Mouse (Mus musculus) kidney, postnatal 0 days (tissue): ENCODE results near the gene Zfp933. TPM values are rescaled to one million over a fixed set of nuclear protein-coding genes. Genes with fewer than 3 reads are reported as not detected.
"Not testable (repeated sequence)": the region's sequence is repeated elsewhere in the genome, so short reads cannot be mapped to it uniquely, and the experiment has no call there.

Experiments used
- ATAC-seq: fragments of 200-750 bp; cut with Nextera tagmentation; replicated peaks from 2 replicates; pipeline ENCODE4 v1.8.0; 2017; ENCODE audit warnings: low read depth, moderate number of reproducible peaks, moderate TSS enrichment, moderate library complexity; ENCODE audit not compliant: low FRiP score
- DNase-seq: peaks from one replicate; pipeline ENCODE4 v3.0.0-alpha.2; 2016; ENCODE audit warnings: low spot score
- H3K27ac ChIP-seq: fragments of 300-500 bp; sonication (generic); 2 replicates; pipeline ENCODE4 v1.5.1; 2014; ENCODE audit warnings: mild to moderate bottlenecking
- H3K27me3 ChIP-seq: fragments of 300-500 bp; sonication (generic); 2 replicates; pipeline ENCODE4 v1.6.1; 2014; ENCODE audit warnings: low read length, mixed read lengths; ENCODE audit not compliant: insufficient read depth
- H3K36me3 ChIP-seq: fragments of 300-500 bp; sonication (generic); 2 replicates; pipeline ENCODE4 v1.6.1; 2014; ENCODE audit warnings: low read length, mixed read lengths; ENCODE audit not compliant: insufficient read depth
- H3K4me1 ChIP-seq: fragments of 300-500 bp; sonication (generic); replicated peaks from 2 replicates; pipeline ENCODE4 v1.6.1; 2014; ENCODE audit warnings: antibody characterized with exemption, low read length, mixed read lengths; ENCODE audit not compliant: insufficient read depth
- H3K4me2 ChIP-seq: fragments of 300-500 bp; sonication (generic); 2 replicates; pipeline ENCODE4 v1.6.1; 2014; ENCODE audit warnings: mild to moderate bottlenecking, low read length, moderate library complexity, mixed read lengths
- H3K4me3 ChIP-seq: fragments of 300-500 bp; sonication (generic); replicated peaks from 2 replicates; pipeline ENCODE4 v1.5.1; 2014; ENCODE audit warnings: low read depth, low read length
- H3K9ac ChIP-seq: fragments of 300-500 bp; sonication (generic); 2 replicates; pipeline ENCODE4 v1.6.1; 2014; ENCODE audit warnings: low read depth, low read length
- H3K9me3 ChIP-seq: fragments of 300-500 bp; sonication (generic); replicated peaks from 2 replicates; pipeline ENCODE4 v1.6.1; 2016; ENCODE audit warnings: low read length, inconsistent platforms, mixed read lengths
- CTCF ChIP-seq: IDR thresholded peaks from 2 replicates; pipeline ENCODE4 v1.5.1; 2016; ENCODE audit warnings: antibody characterized with exemption, low read depth, mild to moderate bottlenecking, moderate library complexity
- WGBS: fragments of 180-500 bp; shearing (Covaris S2); extraction: QIAGEN DNeasy Blood & Tissue Kit; methylation state at CpG from one replicate; pipeline ENCODE4 v1.1.7; 2014; 5-methylcytosine and 5-hydroxymethylcytosine counted together
- polyA plus RNA-seq: library from polyadenylated mRNA; unstranded; fragments of >200 nt; fragmentation: Nextera tagmentation; extraction: Ambion mirVana; gene quantifications from 2 replicates; pipeline ENCODE4 v1.2.1, GENCODE M21; 2015

Zfp933 gene
- polyA plus RNA-seq, 1 experiment from 2014 or later: 4.7 TPM

GRCm38 (mm10) chr4:147878537-147878936 is 30.4 kb upstream of the Zfp933 start:
- no peaks in the 10 kb centered on the region for H3K9me3 ChIP-seq
- no peak for TF ChIP-seq CTCF
- DNase-seq (no peak), ATAC-seq (no peak; the same call in 1 of the 2 replicates)
- 95% methylated on average over 9 of the region's 9 CpGs for WGBS
- H3K4me1 ChIP-seq: no peaks in the 10 kb centered on the region
- H3K4me3 ChIP-seq: no peak overlapping the region
- no peak overlapping the region for H3K9ac ChIP-seq
- H3K4me2 ChIP-seq: no peak overlapping the region
- no peaks in the 10 kb centered on the region for H3K27me3 ChIP-seq
- no peak overlapping the region for H3K27ac ChIP-seq
- peaks cover 55% of the 10 kb centered on the region for H3K36me3 ChIP-seq

DNA sequence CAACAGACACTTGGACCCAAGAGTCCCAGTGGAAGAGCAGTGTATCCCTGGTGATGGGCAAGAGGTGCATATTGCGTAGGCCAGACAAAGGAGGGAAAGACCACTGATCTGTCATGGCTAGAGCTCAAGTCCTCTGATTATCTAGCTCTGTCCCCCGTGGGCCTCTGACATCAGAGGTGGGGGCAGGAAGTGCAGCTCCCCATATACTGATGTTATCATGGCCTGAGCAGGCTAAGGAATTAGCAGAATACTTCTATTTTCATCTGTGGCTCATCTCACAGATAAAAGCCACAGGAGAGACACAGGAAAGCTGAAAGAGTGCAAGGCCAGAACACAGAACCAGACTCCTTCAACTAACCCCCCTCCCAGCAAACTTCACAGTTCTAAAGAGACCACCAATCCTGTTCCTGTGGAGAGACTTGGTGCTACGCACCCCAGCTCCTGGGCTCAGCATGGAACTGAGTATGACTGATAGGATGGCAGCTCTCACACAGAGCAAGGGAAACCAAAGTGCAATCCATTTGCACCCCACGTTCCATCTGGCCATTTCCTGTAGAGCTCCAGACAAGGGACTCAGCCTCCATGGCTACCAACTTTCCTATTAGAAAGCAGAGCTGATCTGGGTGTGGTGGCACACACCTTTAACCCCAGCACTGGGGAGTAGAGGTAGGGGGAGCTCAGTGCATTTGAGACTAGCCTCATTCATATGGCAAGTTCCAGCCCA is 27.8 kb upstream of the Zfp933 start:
- no peak for TF ChIP-seq CTCF
- no peaks in the 10 kb centered on the region for H3K9me3 ChIP-seq
- no peaks in the 10 kb centered on the region for H3K4me1 ChIP-seq
- peaks cover 44% of the 10 kb centered on the region for H3K36me3 ChIP-seq
- ATAC-seq (no peak), DNase-seq (no peak)
- H3K9ac ChIP-seq: no peak overlapping the region
- 85% methylated on average over 4 of the region's 4 CpGs for WGBS
- H3K4me3 ChIP-seq: no peak overlapping the region
- H3K27ac ChIP-seq: no peak overlapping the region
- H3K27me3 ChIP-seq: no peaks in the 10 kb centered on the region
- H3K4me2 ChIP-seq: no peak overlapping the region

- H3K4me2 ChIP-seq: peak overlapping the region; percentile 62
- no peak for TF ChIP-seq CTCF
- H3K4me1 ChIP-seq: peaks cover 19% of the 10 kb centered on the region
- H3K27ac ChIP-seq: no peak overlapping the region
- no peak for ATAC-seq
- 5% methylated on average over 5 of the region's 5 CpGs for WGBS
- H3K9me3 ChIP-seq: no peaks in the 10 kb centered on the region
- H3K4me3 ChIP-seq: peak overlapping the region; percentile 88
- H3K36me3 ChIP-seq: peaks cover 20% of the 10 kb centered on the region; the same call in 1 of the 2 replicates
- H3K27me3 ChIP-seq: no peaks in the 10 kb centered on the region
- H3K9ac ChIP-seq: peak overlapping the region; percentile 48
- no peak for DNase-seq
Measured at GRCm38 (mm10) chr4:147869238-147869637, 21.1 kb upstream of the Zfp933 start.

DNA sequence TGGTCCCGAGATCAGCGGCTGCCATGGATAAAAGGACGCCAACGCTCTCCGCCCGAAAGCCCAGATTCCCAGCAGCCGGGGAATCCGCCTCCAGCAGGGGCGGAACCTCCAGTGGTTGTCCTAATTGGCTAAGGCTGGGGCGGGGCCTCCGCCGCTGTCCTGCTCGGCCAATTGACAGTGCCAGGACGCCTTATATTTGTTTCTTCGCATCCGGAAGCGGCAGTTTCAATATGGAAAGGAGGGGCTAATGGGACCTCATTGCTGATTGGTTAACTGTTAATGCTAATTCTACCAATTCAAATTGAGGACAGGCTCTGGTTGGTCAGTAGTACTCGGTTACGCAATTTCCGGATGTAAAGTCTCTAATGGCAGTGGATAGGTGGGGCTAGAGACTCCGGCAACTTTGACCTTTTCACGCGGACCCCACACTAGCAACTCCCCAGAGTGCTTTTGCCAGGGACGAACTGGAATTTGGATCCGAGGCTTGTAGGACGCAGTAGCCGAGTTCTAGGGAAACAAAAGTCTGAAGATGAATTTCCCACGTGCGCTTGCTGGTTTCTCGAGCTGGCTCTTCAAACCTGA is 20.4 kb upstream of the Zfp933 start, which contains the start of the genes Miip and Fv1:
TSS of gene Miip (minus strand) at position 367 of the 582 bp plus-strand sequence.
TSS of gene Fv1 (plus strand) at position 530 of the 582 bp plus-strand sequence.
- no peaks in the 10 kb centered on the region for H3K9me3 ChIP-seq
- peak within 1 kb of the TSS; percentile 91 for H3K27ac ChIP-seq
- 0% methylated on average over 29 of the region's 30 CpGs for WGBS
- peaks cover 20% of the 10 kb centered on the region; the same call in 1 of the 2 replicates for H3K36me3 ChIP-seq
- peak; percentile 99 for ATAC-seq
- H3K4me3 ChIP-seq: peak within 1 kb of the TSS; percentile 88
- H3K9ac ChIP-seq: peak within 1 kb of the TSS; percentile 79
- peak; percentile 41 for TF ChIP-seq CTCF
- no peaks in the 10 kb centered on the region for H3K27me3 ChIP-seq
- peaks cover 19% of the 10 kb centered on the region for H3K4me1 ChIP-seq
- peak within 1 kb of the TSS; percentile 84 for H3K4me2 ChIP-seq
- peak; percentile 100 for DNase-seq

GRCm38 (mm10) chr4:147867563-147868449 is 19.6 kb upstream of the Zfp933 start:
- H3K4me1 ChIP-seq: peaks cover 19% of the 10 kb centered on the region
- H3K27me3 ChIP-seq: no peaks in the 10 kb centered on the region
- peak overlapping the region; percentile 88 for H3K4me3 ChIP-seq
- H3K9ac ChIP-seq: peak overlapping the region; percentile 79
- WGBS: 3% methylated on average over 22 of the region's 22 CpGs
- TF ChIP-seq CTCF: peak; percentile 31; the same call in 1 of the 2 replicates
- DNase-seq (peak; percentile 52), ATAC-seq (no peak)
- peaks cover 24% of the 10 kb centered on the region for H3K36me3 ChIP-seq
- no peaks in the 10 kb centered on the region for H3K9me3 ChIP-seq
- peak overlapping the region; percentile 91 for H3K27ac ChIP-seq
- peak overlapping the region; percentile 84 for H3K4me2 ChIP-seq

DNA sequence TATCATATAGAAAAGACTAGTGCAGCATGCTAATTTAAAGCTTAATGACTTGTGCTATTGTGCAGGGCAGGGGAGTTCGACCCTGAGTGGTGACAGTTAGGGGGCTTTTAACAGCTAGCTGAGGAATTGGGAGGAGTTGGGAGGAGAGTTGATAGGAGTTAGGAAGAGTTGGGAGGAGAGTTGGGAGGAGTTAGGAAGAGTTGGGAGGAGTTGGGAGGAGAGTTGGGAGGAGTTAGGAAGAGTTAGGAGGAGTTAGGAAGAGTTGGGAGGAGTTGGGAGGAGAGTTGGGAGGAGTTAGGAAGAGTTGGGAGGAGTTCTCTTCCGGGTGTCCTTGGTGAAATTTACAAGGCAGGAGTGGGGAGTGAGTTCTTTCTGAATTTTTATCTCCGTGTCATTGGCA is 18.6 kb upstream of the Zfp933 start:
- not testable (repeated sequence) for H3K9ac ChIP-seq, ATAC-seq, H3K9me3 ChIP-seq, H3K4me3 ChIP-seq, H3K27ac ChIP-seq, H3K27me3 ChIP-seq
- Histone ChIP-seq H3K4me1 (peaks cover 19% of the 10 kb centered on the region), H3K36me3 (peaks cover 31% of the 10 kb centered on the region), H3K4me2 (peak overlapping the region; percentile 84; the same call in 1 of the 2 replicates)
- WGBS: 21% methylated on average over 3 of the region's 3 CpGs
- peak; percentile 51 for DNase-seq
